Mouse (Mus musculus) testis, adult 2 months (tissue): Measurements from ENCODE around the gene Wdr54. TPM values are rescaled to one million over a fixed set of nuclear protein-coding genes. Genes with fewer than 3 reads are reported as not detected.

Experiments
- H3K27ac ChIP-seq: fragments of 200-500 bp; 2 replicates; pipeline ENCODE4 v1.5.1; 2012; ENCODE audit warnings: low read depth, low read length; ENCODE audit not compliant: control insufficient read depth, insufficient read depth
- H3K27me3 ChIP-seq: fragments of 200-500 bp; 2 replicates; pipeline ENCODE4 v1.6.1; 2012; ENCODE audit warnings: mild to moderate bottlenecking, low read length, moderate library complexity; ENCODE audit not compliant: control insufficient read depth, insufficient read depth
- H3K36me3 ChIP-seq: fragments of 200-500 bp; 2 replicates; pipeline ENCODE4 v1.6.1; 2012; ENCODE audit warnings: mild to moderate bottlenecking, low read length; ENCODE audit not compliant: control insufficient read depth, insufficient read depth
- H3K4me1 ChIP-seq: fragments of 200-500 bp; 2 replicates; pipeline ENCODE4 v1.6.1; 2012; ENCODE audit warnings: low read length; ENCODE audit not compliant: control insufficient read depth, insufficient read depth
- H3K4me3 ChIP-seq: fragments of 200-500 bp; 2 replicates; pipeline ENCODE4 v1.5.1; 2012; ENCODE audit warnings: low read depth, mild to moderate bottlenecking, low read length, moderate library complexity, mixed read lengths; ENCODE audit not compliant: control insufficient read depth
- CTCF ChIP-seq: fragments of 200-500 bp; IDR thresholded peaks from 2 replicates; pipeline ENCODE4 v1.5.1; 2012; ENCODE audit warnings: low read depth, mild to moderate bottlenecking, inconsistent platforms, low read length, moderate library complexity; ENCODE audit not compliant: control insufficient read depth, insufficient read depth, insufficient replicate concordance
- POLR2A ChIP-seq: fragments of 200-500 bp; IDR thresholded peaks from 2 replicates; pipeline ENCODE4 v1.6.1; 2012; ENCODE audit warnings: low read depth, mild to moderate bottlenecking, inconsistent platforms, low read length, moderate library complexity; ENCODE audit not compliant: control insufficient read depth
- polyA plus RNA-seq: library from polyadenylated mRNA; depleted of rRNA; stranded (reverse); fragments of >200 nt; gene quantifications from 2 replicates; pipeline ENCODE4 v1.2.3, GENCODE M21; 2012

Gene Wdr54
- polyA plus RNA-seq, 1 experiment = 133 TPM

DNA sequence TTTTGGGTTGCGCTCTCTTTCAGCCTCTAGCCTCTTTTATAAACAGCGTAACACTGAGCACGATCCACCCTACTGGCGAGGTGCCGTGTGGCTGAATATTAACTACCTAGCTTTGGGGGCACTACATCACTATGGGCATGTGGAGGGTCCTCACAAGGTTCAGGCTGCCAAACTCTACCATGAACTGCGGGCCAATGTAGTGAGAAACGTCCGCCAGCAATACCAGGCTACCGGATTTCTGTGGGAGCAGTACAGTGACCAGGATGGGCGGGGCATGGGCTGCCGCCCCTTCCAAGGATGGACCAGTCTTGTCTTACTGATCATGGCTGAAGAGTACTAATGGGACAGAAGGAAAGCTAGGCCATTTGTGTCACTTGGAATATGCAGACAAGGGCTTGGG, 37.8 kb downstream of the Wdr54 start:
- Histone ChIP-seq H3K4me1 (peaks cover 32% of the 10 kb centered on the region), H3K27ac (no peak overlapping the region), H3K27me3 (no peaks in the 10 kb centered on the region), H3K36me3 (no peaks in the 10 kb centered on the region; the same call in 1 of the 2 replicates), H3K4me3 (no peak overlapping the region)
- no peak for TF ChIP-seq CTCF
- TF ChIP-seq POLR2A = peak; percentile 30; the same call in 1 of the 2 replicates

DNA sequence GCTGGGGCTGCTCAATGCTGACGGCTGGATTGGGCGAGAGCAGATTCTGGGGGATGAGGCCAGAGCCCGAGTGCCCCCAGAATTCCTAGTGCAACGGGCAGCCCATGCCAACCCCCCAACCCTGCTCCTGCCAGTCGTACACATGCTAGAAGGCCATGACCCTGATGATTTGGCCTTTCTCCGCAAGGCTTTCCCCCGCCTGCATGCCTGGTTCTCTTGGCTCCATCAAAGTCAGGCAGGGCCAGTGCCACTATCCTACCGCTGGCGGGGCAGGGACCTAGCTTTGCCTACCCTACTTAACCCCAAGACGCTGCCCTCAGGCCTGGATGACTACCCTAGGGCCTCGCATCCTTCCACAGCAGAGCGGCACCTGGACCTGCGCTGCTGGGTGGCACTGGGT, 38.6 kb downstream of the Wdr54 start:
- Histone ChIP-seq H3K27ac (no peak overlapping the region), H3K36me3 (no peaks in the 10 kb centered on the region; the same call in 1 of the 2 replicates), H3K4me3 (no peak overlapping the region), H3K27me3 (no peaks in the 10 kb centered on the region), H3K4me1 (peaks cover 27% of the 10 kb centered on the region)
- TF ChIP-seq CTCF = no peak

DNA sequence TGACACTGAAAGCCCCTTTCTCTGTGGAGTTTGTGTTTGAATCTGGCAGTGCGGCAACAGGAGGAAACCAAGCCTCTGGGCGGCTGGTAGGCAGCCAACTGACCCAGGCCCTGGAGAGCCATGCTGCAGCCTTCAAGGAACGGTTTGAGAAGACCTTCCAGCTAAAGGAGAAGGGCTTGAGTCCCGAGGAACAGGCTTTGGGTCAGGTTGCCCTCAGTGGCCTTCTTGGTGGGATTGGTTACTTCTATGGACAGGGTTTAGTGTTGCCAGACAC, 39.1 kb downstream of the Wdr54 start:
- Histone ChIP-seq H3K4me1 (peaks cover 24% of the 10 kb centered on the region), H3K4me3 (no peak overlapping the region), H3K27ac (no peak overlapping the region)

DNA sequence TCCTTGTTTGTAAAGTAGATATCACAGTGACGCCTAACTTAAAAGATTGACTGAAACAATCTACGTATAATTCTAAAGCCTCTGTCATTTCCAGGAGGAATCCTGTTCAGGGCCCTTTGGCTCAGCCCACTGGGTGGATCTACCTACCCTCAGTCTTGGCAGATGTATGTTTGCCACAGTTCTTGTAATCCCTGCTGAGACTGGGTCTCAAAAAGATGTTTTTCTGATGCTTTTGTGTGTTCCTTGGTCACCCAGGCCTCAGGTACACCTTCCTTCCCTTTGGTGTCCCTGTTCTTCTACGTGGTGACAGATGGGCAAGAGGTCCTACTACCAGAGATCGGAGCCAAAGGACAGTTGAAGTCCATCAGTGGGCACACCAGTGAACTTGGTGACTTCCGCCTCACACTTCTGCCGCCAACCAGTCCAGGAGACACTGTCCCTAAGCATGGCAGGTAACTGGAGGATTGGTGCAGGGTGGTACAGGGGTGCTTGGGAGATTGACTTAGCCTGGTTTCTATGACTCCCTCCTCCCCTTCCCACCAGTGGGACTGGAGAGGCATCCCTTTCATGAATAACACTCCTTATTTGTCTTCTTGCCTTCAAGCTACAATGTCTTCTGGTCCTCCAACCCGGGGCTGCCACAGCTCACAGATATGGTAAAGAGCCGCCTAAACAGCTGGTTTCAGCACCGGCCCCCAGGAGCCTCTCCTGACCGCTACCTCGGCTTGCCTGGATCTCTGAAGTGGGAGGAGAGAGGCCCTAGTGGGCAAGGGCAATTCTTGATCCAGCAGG, 39.6 kb downstream of the Wdr54 start:
- no peaks in the 10 kb centered on the region; the same call in 1 of the 2 replicates for H3K36me3 ChIP-seq
- no peaks in the 10 kb centered on the region for H3K27me3 ChIP-seq
- peaks cover 23% of the 10 kb centered on the region for H3K4me1 ChIP-seq
- TF ChIP-seq POLR2A (no peak), CTCF (no peak)
- H3K4me3 ChIP-seq = no peak overlapping the region
- H3K27ac ChIP-seq = no peak overlapping the region

More for the DNA sequence above, 39.1 kb downstream of the Wdr54 start:
- no peaks in the 10 kb centered on the region for H3K27me3 ChIP-seq
- TF ChIP-seq CTCF = no peak
- TF ChIP-seq POLR2A = no peak
- H3K36me3 ChIP-seq = no peaks in the 10 kb centered on the region; the same call in 1 of the 2 replicates

DNA sequence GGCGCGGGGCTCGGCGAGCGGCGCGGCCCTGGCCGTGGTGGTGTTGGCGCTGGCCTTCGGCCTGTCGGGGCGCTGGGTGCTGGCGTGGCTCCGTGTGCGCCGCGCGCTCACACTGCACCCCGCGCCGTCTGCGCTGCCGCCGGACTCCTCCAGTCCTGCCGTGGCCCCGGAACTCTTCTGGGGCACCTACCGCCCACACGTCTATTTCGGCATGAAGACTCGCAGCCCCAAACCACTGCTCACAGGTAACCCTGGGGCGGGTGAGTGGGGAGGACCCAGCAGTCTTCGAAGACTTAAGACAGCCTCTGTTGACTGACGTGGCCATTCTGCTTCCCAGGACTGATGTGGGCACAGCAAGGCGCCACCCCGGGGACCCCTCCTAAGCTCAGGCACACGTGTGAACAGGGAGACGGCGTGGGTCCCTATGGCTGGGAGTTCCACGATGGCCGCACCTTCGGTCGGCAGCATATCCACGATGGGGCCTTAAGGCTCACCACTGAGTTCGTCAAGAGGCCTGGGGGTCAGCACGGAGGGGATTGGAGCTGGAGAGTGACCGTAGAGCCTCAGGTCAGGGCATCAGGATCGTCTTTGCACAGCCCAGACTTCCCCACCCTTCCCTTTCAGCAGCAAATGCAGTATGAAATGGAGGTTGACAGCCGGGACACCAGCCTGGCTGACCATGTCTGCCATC, 40.4 kb downstream of the Wdr54 start:
- no peaks in the 10 kb centered on the region; the same call in 1 of the 2 replicates for H3K36me3 ChIP-seq
- H3K4me1 ChIP-seq = peaks cover 16% of the 10 kb centered on the region
- TF ChIP-seq POLR2A (no peak), CTCF (no peak)

DNA sequence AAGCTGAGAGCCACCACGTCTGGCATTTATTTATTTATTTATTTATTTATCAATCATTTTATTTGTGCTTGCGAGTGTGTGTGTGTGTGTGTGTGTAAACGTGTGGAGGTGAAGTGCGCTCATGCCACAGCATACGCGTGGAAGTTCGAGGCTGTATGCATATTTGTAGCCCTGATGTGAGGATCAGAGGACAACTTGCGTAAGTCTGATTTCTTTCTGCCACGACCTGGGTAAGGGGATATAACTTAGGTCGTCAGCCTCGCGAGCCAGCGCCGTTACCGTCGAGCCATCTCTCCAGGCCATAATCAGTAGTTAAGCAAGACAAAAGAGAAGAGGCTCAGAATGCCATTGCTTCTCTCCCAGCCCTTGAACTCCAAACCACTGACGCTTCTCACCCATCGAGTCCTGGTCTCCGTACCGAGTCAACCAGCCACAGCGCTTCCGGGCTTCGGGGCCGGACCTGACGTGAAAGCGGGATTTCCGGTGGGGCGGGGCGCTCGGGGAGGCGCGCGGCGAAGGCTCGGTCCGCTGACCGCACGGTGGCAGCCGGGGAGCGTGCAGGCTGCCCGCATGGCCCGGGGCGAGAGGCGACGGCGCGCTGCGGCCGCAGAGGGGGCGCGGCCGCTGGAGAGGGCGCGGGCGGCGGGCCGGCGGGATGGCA, 41.1 kb downstream of the Wdr54 start, which contains the start of gene Mogs:
Gene Mogs, plus strand, starts transcription at position 486 of the 661 bp plus-strand sequence.
- no peaks in the 10 kb centered on the region for H3K27me3 ChIP-seq
- peaks cover 12% of the 10 kb centered on the region for H3K4me1 ChIP-seq
- H3K36me3 ChIP-seq = no peaks in the 10 kb centered on the region; the same call in 1 of the 2 replicates
- peak; percentile 83 for TF ChIP-seq POLR2A
- TF ChIP-seq CTCF = no peak
- peak within 1 kb of the TSS; percentile 99 for H3K4me3 ChIP-seq
- peak within 1 kb of the TSS; percentile 64 for H3K27ac ChIP-seq

More for the DNA sequence above, 40.4 kb downstream of the Wdr54 start:
- Histone ChIP-seq H3K27ac (peak overlapping the region; percentile 64; the same call in 1 of the 2 replicates), H3K4me3 (peak overlapping the region; percentile 99), H3K27me3 (no peaks in the 10 kb centered on the region)
